Mouse (Mus musculus): ENCODE measurements around the gene Ccdc136.

- no peak for TF ChIP-seq EP300 (IDR thresholded peaks at IDR 0.05; ENCODE audit: low read depth in 1 of 2, low read length in 2 of 2)
- TF ChIP-seq MAZ (IDR thresholded peaks at IDR 0.05; ENCODE audit: low read depth, low read length), result no peak
- no peak for TF ChIP-seq CHD2 (IDR thresholded peaks at IDR 0.05; ENCODE audit: low read length)
- TF ChIP-seq POLR2A (IDR thresholded peaks at IDR 0.05; ENCODE audit: control insufficient read depth in 1 of 2, insufficient read depth in 1 of 2, low read depth in 1 of 2, low read length in 2 of 2, poor library complexity in 1 of 2), result no peak
These were observed 13.7 kb upstream of the Ccdc136 start for GRCm38 (mm10) chr6:29382442-29382841.
